Mouse (Mus musculus): Measurements from ENCODE around the gene Zfand3. TPM values are rescaled to one million over a fixed set of nuclear protein-coding genes. Genes with fewer than 3 reads are reported as not detected.

Zfand3 gene
- polyA plus RNA-seq, 1 experiment from 2014 or later: 61.7 TPM

GRCm38 (mm10) chr17:29990845-29991244 is 13.7 kb upstream of the Zfand3 start:
- Histone ChIP-seq H3K9me3 (ENCODE audit: control insufficient read depth, low read length) (no peaks in the 10 kb centered on the region), H3K27me3 (ENCODE audit: control insufficient read depth, insufficient read depth, low read length) (no peaks in the 10 kb centered on the region), H3K4me2 (replicated peaks; ENCODE audit: low read depth, low read length) (no peak overlapping the region), H3K9ac (ENCODE audit: low read depth, low read length) (no peak overlapping the region), H3K4me3 (ENCODE audit: low read depth, low read length) (no peak overlapping the region), H3K27ac (ENCODE audit: low read depth, low read length) (no peak overlapping the region), H3K4me1 (replicated peaks; ENCODE audit: control insufficient read depth, insufficient read depth, low read length) (no peaks in the 10 kb centered on the region), H3K36me3 (ENCODE audit: control insufficient read depth, insufficient read depth, low read length) (no peaks in the 10 kb centered on the region)
- ATAC-seq (ENCODE audit: low FRiP score) (no peak), DNase-seq (ENCODE audit: low spot score) (no peak)
- 95% methylated on average over 2 of the region's 2 CpGs for WGBS

- no peaks in the 10 kb centered on the region for H3K9me3 ChIP-seq (ENCODE audit: control insufficient read depth, low read length)
- no peak overlapping the region for H3K27ac ChIP-seq (ENCODE audit: low read depth, low read length)
- H3K4me2 ChIP-seq (replicated peaks; ENCODE audit: low read depth, low read length): no peak overlapping the region
- H3K4me1 ChIP-seq (replicated peaks; ENCODE audit: control insufficient read depth, insufficient read depth, low read length): no peaks in the 10 kb centered on the region
- no peak overlapping the region for H3K9ac ChIP-seq (ENCODE audit: low read depth, low read length)
- H3K4me3 ChIP-seq (ENCODE audit: low read depth, low read length): no peak overlapping the region
- no peaks in the 10 kb centered on the region for H3K27me3 ChIP-seq (ENCODE audit: control insufficient read depth, insufficient read depth, low read length)
- ATAC-seq (ENCODE audit: low FRiP score): no peak
- no peak for DNase-seq (ENCODE audit: low spot score)
- 79% methylated on average over 8 of the region's 8 CpGs for WGBS
- H3K36me3 ChIP-seq (ENCODE audit: control insufficient read depth, insufficient read depth, low read length): no peaks in the 10 kb centered on the region
These were observed 11.0 kb upstream of the Zfand3 start for GRCm38 (mm10) chr17:29993488-29993887.

- no peaks in the 10 kb centered on the region for H3K36me3 ChIP-seq (ENCODE audit: control insufficient read depth, insufficient read depth, low read length)
These were observed 10.5 kb upstream of the Zfand3 start for GRCm38 (mm10) chr17:29994011-29994410.

GRCm38 (mm10) chr17:29994459-29994858 is 10.1 kb upstream of the Zfand3 start:
- Histone ChIP-seq H3K9me3 (ENCODE audit: control insufficient read depth, low read length) (no peaks in the 10 kb centered on the region), H3K4me3 (ENCODE audit: low read depth, low read length) (no peak overlapping the region), H3K36me3 (ENCODE audit: control insufficient read depth, insufficient read depth, low read length) (no peaks in the 10 kb centered on the region), H3K4me1 (replicated peaks; ENCODE audit: control insufficient read depth, insufficient read depth, low read length) (no peaks in the 10 kb centered on the region), H3K27ac (ENCODE audit: low read depth, low read length) (no peak overlapping the region), H3K4me2 (replicated peaks; ENCODE audit: low read depth, low read length) (no peak overlapping the region), H3K27me3 (ENCODE audit: control insufficient read depth, insufficient read depth, low read length) (no peaks in the 10 kb centered on the region), H3K9ac (ENCODE audit: low read depth, low read length) (no peak overlapping the region)
- ATAC-seq (ENCODE audit: low FRiP score) (no peak), DNase-seq (ENCODE audit: low spot score) (no peak)
- 87% methylated on average over 4 of the region's 4 CpGs for WGBS

More at GRCm38 (mm10) chr17:29994011-29994410, 10.5 kb upstream of the Zfand3 start:
- Histone ChIP-seq H3K4me2 (replicated peaks; ENCODE audit: low read depth, low read length) (no peak overlapping the region), H3K4me1 (replicated peaks; ENCODE audit: control insufficient read depth, insufficient read depth, low read length) (no peaks in the 10 kb centered on the region), H3K27ac (ENCODE audit: low read depth, low read length) (no peak overlapping the region), H3K9ac (ENCODE audit: low read depth, low read length) (no peak overlapping the region), H3K27me3 (ENCODE audit: control insufficient read depth, insufficient read depth, low read length) (no peaks in the 10 kb centered on the region), H3K9me3 (ENCODE audit: control insufficient read depth, low read length) (no peaks in the 10 kb centered on the region), H3K4me3 (ENCODE audit: low read depth, low read length) (no peak overlapping the region)
- WGBS: 85% methylated on average over 3 of the region's 3 CpGs
- no peak for ATAC-seq (ENCODE audit: low FRiP score)
- DNase-seq (ENCODE audit: low spot score): no peak

- H3K9ac ChIP-seq (ENCODE audit: low read depth, low read length): no peak overlapping the region
- DNase-seq (ENCODE audit: low spot score) (no peak), ATAC-seq (ENCODE audit: low FRiP score) (no peak)
- H3K27ac ChIP-seq (ENCODE audit: low read depth, low read length): no peak overlapping the region
- H3K4me1 ChIP-seq (replicated peaks; ENCODE audit: control insufficient read depth, insufficient read depth, low read length): no peaks in the 10 kb centered on the region
- no peaks in the 10 kb centered on the region for H3K9me3 ChIP-seq (ENCODE audit: control insufficient read depth, low read length)
- H3K36me3 ChIP-seq (ENCODE audit: control insufficient read depth, insufficient read depth, low read length): no peaks in the 10 kb centered on the region
- no peaks in the 10 kb centered on the region for H3K27me3 ChIP-seq (ENCODE audit: control insufficient read depth, insufficient read depth, low read length)
- no peak overlapping the region for H3K4me3 ChIP-seq (ENCODE audit: low read depth, low read length)
- WGBS: 86% methylated on average over 5 of the region's 5 CpGs
- H3K4me2 ChIP-seq (replicated peaks; ENCODE audit: low read depth, low read length): no peak overlapping the region
These were observed 8.5 kb upstream of the Zfand3 start for GRCm38 (mm10) chr17:29995986-29996385.

- Histone ChIP-seq H3K9ac (ENCODE audit: low read depth, low read length) (no peak overlapping the region), H3K27me3 (ENCODE audit: control insufficient read depth, insufficient read depth, low read length) (no peaks in the 10 kb centered on the region), H3K36me3 (ENCODE audit: control insufficient read depth, insufficient read depth, low read length) (no peaks in the 10 kb centered on the region), H3K9me3 (ENCODE audit: control insufficient read depth, low read length) (no peaks in the 10 kb centered on the region), H3K4me1 (replicated peaks; ENCODE audit: control insufficient read depth, insufficient read depth, low read length) (no peaks in the 10 kb centered on the region), H3K27ac (ENCODE audit: low read depth, low read length) (no peak overlapping the region), H3K4me3 (ENCODE audit: low read depth, low read length) (no peak overlapping the region), H3K4me2 (replicated peaks; ENCODE audit: low read depth, low read length) (no peak overlapping the region)
- DNase-seq (ENCODE audit: low spot score) (no peak), ATAC-seq (ENCODE audit: low FRiP score) (no peak)
- 87% methylated on average over 7 of the region's 7 CpGs for WGBS
These were observed 6.8 kb upstream of the Zfand3 start for GRCm38 (mm10) chr17:29997726-29998125.

- WGBS: 78% methylated on average over 24 of the region's 24 CpGs
- Histone ChIP-seq H3K27ac (ENCODE audit: low read depth, low read length) (no peak overlapping the region), H3K9me3 (ENCODE audit: control insufficient read depth, low read length) (no peaks in the 10 kb centered on the region), H3K9ac (ENCODE audit: low read depth, low read length) (no peak overlapping the region), H3K4me3 (ENCODE audit: low read depth, low read length) (no peak overlapping the region), H3K36me3 (ENCODE audit: control insufficient read depth, insufficient read depth, low read length) (no peaks in the 10 kb centered on the region), H3K4me2 (replicated peaks; ENCODE audit: low read depth, low read length) (no peak overlapping the region), H3K27me3 (ENCODE audit: control insufficient read depth, insufficient read depth, low read length) (no peaks in the 10 kb centered on the region), H3K4me1 (replicated peaks; ENCODE audit: control insufficient read depth, insufficient read depth, low read length) (peaks cover 2% of the 10 kb centered on the region; the same call in 1 of the 2 replicates)
- DNase-seq (ENCODE audit: low spot score) (no peak), ATAC-seq (ENCODE audit: low FRiP score) (no peak)
These were observed 5.8 kb upstream of the Zfand3 start for GRCm38 (mm10) chr17:29998566-29999295.

GRCm38 (mm10) chr17:30005103-30005443 is 540 bp downstream of the Zfand3 start:
- ATAC-seq (ENCODE audit: low FRiP score) (no peak; the same call in none of the 2 replicates), DNase-seq (ENCODE audit: low spot score) (no peak)
- Histone ChIP-seq H3K9me3 (ENCODE audit: control insufficient read depth, low read length) (no peaks in the 10 kb centered on the region), H3K4me1 (replicated peaks; ENCODE audit: control insufficient read depth, insufficient read depth, low read length) (peaks cover 7% of the 10 kb centered on the region), H3K27me3 (ENCODE audit: control insufficient read depth, insufficient read depth, low read length) (no peaks in the 10 kb centered on the region), H3K4me2 (replicated peaks; ENCODE audit: low read depth, low read length) (peak overlapping the region; percentile 68), H3K9ac (ENCODE audit: low read depth, low read length) (peak overlapping the region; percentile 96), H3K27ac (ENCODE audit: low read depth, low read length) (peak overlapping the region; percentile 100), H3K36me3 (ENCODE audit: control insufficient read depth, insufficient read depth, low read length) (no peaks in the 10 kb centered on the region), H3K4me3 (ENCODE audit: low read depth, low read length) (peak overlapping the region; percentile 94)
- 0% methylated on average over 3 of the region's 47 CpGs for WGBS

GRCm38 (mm10) chr17:30005451-30005941 is 963 bp downstream of the Zfand3 start:
- Histone ChIP-seq H3K9me3 (ENCODE audit: control insufficient read depth, low read length) (no peaks in the 10 kb centered on the region), H3K4me1 (replicated peaks; ENCODE audit: control insufficient read depth, insufficient read depth, low read length) (peaks cover 7% of the 10 kb centered on the region), H3K27ac (ENCODE audit: low read depth, low read length) (peak overlapping the region; percentile 100), H3K4me2 (replicated peaks; ENCODE audit: low read depth, low read length) (peak overlapping the region; percentile 68), H3K27me3 (ENCODE audit: control insufficient read depth, insufficient read depth, low read length) (no peaks in the 10 kb centered on the region), H3K9ac (ENCODE audit: low read depth, low read length) (peak overlapping the region; percentile 96), H3K4me3 (ENCODE audit: low read depth, low read length) (peak overlapping the region; percentile 94), H3K36me3 (ENCODE audit: control insufficient read depth, insufficient read depth, low read length) (no peaks in the 10 kb centered on the region)
- DNase-seq (ENCODE audit: low spot score) (no peak), ATAC-seq (ENCODE audit: low FRiP score) (peak; percentile 49; the same call in 1 of the 2 replicates)
- 0% methylated on average over 4 of the region's 19 CpGs for WGBS

Data from hindbrain, embryonic 11.5 days (tissue).